Mouse (Mus musculus): ENCODE data around the gene Tmem211. TPM values are rescaled to one million over a fixed set of nuclear protein-coding genes. Genes with fewer than 3 reads are reported as not detected.
A peak's percentile ranks its signal among the peaks of the same experiment; 100 is the strongest.

The Tmem211 gene
- polyA plus RNA-seq (2012; rRNA removed), result 0.06 TPM in 1 of 2 replicates, not detected in the other

DNA sequence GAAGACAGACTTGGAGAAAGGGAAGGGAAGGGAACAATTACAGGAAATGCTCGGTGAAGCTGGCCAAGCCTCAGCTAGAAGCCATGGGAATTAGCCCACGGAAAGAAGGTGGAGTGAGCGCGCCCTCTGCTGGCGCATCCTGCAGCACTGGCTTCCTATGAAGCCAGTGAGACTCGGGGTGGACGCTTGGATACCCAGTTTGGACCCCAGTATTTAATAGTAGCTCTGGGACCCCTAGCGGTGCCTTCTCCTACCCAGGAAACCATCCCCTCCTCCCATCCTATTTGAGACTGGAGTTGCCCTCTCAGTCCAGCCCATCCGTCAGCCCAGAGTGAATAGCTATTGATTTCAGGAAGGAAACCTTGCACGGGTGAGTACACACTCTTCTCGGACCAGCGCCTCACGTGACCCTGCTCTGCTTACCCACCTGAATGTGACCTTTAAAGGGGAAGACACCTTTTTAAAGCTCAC is at the start of gene Tmem211:
TSS of gene Tmem211 (plus strand) at position 278 of the 471 bp plus-strand sequence.
- peak; percentile 69 for DNase-seq (ENCODE audit: low spot score)

GRCm38 (mm10) chr5:113179451-113179842 is 47.3 kb upstream of the Tmem211 start:
- DNase-seq (ENCODE audit: low spot score), result no peak

DNA sequence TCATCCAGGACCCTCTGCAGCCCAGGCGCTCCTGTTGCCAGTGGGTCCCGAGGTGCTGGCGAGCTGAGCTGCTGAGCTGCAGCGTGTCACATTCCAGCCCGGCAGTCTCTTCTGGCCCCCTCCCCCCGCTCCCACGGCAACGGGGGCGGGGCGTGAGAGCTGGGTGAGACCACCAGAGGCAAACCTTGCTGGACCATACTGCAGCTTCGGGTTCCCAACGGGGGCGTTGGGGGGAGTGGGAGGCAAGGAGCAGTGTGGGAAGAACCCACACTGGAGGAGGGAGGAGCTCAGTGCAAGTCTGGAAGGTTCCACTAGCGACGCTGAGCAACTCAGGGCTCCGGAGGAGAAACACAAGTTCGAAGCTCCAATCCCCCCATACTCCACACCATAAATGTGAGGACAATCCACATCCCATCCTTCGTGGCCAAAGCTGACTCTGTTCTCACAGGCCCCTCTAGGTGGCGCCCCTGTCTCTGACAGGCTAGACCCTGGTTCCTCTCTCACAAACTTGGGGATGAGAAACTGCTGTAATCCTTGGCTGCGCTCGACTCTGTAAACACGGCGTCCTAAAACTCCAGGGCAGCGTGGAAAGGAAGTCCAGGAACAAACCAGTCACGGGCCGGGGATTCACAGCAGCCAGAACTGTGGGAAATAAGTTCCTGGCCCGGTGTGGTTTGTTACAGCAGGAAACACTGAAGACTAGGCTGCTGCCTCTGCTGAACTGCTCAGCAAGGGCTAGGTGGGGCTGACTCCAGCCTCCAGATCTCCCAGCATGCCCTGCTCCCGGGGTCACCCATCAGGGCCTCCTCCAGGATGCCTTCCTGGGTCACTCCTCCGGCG is 46.6 kb upstream of the Tmem211 start:
- peak; percentile 79 for DNase-seq (ENCODE audit: low spot score)

- no peak for DNase-seq (ENCODE audit: low spot score)
Observed at GRCm38 (mm10) chr5:113180755-113181154, 46.0 kb upstream of the Tmem211 start.

GRCm38 (mm10) chr5:113181441-113181840 is 45.3 kb upstream of the Tmem211 start:
- no peak for DNase-seq (ENCODE audit: low spot score)

- no peak for DNase-seq (ENCODE audit: low spot score)
Observed at GRCm38 (mm10) chr5:113190558-113190957, 36.2 kb upstream of the Tmem211 start.

DNA sequence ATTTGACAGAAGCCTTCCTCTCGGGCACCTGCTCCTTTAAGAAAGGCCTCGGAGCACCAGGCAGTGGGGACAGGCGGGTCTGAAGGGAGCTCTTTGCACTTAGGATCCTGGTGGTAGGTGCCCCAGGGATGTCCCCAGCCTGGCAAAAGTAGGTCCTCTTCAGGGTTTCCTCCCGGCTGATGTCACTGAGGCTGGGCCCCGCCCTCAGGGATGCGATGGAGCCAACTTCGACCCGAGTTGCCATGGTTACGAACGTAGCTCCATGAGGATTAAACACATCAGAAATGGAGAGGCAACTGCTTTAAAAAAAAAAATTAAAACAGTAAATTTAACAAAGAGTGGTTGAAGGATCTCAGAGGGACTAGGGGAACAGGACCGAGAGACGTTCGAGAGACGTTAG is 34.8 kb upstream of the Tmem211 start:
- DNase-seq (ENCODE audit: low spot score), result no peak

GRCm38 (mm10) chr5:113193762-113194161 is 32.9 kb upstream of the Tmem211 start:
- DNase-seq (ENCODE audit: low spot score), result no peak

GRCm38 (mm10) chr5:113195451-113195850 is 31.3 kb upstream of the Tmem211 start:
- no peak for DNase-seq (ENCODE audit: low spot score)

DNA sequence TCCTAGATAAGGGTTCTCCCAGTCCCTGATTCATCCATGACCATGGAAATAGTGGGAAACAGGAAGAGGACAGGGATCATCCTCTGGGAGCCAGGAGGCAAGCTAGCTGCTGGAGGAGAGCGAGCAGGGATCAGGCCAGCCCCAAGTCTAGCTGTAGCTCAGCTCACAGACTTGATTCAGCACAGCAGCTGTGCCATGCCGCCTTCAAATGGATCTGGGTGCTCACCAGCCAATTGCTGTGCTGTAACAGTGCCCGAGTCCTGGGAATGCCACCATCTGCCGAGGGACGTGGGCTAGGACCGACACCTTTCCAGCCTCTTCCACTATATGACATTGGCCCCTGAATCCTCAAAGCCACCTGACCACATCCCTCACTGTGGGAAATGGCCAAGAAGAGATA is 30.8 kb upstream of the Tmem211 start:
- no peak for DNase-seq (ENCODE audit: low spot score)

DNA sequence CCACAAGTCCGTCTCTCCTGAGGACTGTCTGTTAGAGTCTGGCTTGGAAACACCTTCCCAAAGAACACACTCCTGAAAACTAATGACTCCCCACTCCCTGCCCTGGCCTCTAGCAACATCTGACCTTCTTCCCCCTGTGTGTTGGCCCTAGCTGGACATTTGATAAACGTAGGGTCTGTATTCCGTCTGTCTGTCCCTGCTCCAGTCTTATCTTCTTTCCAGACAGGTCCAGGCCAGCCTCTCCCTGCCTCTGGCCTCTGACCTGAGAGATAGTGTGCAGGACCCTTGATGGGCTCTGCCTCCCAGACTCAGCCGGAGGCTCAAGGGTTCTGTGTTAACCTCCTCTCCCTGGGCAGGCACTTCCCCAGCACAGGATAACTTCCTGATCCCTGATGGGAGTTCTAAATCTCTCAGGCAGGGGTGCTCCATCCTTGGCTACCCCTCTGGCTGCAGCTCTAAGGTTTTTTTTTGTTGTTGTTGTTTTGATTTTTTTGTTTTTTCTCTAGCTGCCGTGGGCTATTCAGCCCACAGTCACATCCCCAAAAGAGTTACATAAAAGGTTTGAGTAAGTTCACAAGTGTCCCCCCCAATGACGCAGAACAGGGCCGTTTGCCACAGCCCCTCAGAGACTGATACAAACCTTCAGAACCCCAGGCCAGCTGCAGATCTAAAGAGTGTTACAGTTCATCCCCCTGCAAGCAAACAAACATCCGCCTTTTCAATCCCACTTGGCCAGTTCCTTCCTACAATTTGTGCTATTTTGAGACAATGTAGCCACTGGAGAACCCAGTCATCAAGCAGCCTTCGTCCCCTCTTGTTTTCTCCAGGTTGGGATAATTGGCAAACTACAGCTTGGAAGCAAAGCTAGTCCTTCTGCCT is 29.6 kb upstream of the Tmem211 start:
- DNase-seq (ENCODE audit: low spot score), result no peak

GRCm38 (mm10) chr5:113199126-113199771 is 27.5 kb upstream of the Tmem211 start:
- DNase-seq (ENCODE audit: low spot score), result no peak

- no peak for DNase-seq (ENCODE audit: low spot score)
Observed at GRCm38 (mm10) chr5:113199772-113200134, 27.0 kb upstream of the Tmem211 start.

DNA sequence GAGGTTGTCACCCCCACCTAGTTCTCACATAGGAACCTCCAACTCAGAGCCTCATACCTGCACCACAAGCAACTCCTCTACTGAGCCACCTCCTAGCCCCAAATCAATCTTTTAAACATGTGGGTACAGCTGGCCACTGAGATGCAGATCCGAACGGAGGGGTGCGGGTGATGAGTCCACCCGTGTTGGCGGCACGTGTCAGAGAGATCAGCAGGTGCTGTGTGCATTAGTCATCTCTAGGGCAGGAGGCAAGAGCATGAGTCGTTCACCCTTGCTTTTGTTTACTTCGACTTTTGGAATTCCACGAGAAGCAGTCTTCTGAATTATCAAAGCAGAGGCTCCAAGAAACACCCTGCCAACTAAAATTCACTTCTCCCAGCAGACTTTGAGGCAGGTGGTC is 22.5 kb upstream of the Tmem211 start:
- DNase-seq (ENCODE audit: low spot score), result no peak

DNA sequence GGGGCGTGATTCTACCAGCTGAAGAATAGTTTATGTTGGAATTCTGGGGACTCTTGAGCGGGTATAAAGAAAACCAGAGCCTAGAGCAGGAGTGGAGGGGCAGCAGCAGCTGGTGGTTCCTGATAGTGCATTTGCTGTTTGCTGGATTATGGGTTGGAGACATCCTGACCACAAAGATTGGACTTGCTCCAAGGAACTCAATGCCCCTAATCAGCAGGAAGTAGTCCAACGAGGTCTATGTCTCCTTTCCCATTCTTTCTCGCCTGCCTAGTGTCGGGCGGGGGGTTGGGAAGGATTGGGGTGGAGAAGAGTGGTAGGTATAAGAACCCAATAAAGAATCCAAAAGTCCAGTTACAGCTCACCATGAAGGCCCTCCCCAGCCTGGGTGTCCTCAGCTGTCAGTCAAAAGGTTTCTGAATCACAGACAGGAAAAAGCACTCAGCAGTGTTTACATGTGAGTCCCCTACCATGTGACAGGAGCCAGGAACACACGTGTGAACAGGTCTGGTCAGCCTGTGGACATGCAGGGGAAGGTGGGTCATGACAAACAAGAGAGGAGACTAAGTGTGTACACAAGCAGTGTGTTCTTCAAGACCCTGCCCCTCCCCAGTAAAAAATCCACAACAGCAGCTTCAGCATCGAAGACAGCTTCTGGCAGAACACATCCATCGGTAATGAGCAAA is 19.9 kb upstream of the Tmem211 start:
- DNase-seq (ENCODE audit: low spot score), result no peak

GRCm38 (mm10) chr5:113208048-113208447 is 18.7 kb upstream of the Tmem211 start:
- DNase-seq (ENCODE audit: low spot score), result no peak

DNA sequence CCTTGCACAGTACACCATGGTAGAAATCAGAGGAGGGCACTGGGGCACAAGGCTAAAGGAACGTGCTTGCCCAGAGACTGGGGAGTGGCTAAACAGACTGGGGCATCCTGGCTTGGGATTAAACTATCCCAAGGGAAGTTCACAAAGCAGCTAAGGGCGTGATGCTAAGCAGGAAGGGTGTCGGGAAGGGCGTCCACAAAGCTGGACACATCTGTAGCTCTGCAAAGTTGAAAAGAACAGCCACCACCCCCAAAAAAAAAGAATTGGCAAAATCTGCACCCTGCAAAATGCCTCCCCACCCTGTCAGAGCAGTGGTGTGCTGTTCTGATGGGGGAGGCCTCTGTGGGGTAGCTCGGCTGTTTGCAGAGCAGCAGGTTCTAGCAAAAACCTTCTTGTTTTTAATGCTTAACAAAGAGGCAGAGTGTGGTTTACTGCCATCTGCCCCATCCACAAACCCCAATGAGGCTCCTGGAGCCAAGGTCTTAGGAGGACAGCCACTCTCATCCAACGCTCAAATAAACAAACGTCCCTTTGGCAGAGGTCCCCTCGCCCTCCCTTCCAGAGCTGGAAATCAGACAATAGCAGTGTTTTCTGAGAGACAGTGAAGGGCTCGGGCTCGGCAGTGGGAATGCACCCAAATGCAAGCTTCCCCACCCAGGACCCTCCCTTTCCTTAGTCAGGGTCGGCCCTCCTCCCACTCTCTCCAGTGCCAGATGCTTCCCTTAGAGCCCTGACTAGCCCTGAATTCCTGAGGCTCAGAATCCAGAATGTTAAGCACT is 17.9 kb upstream of the Tmem211 start:
- no peak for DNase-seq (ENCODE audit: low spot score)

GRCm38 (mm10) chr5:113209401-113209750 is 17.3 kb upstream of the Tmem211 start:
- no peak for DNase-seq (ENCODE audit: low spot score)

DNA sequence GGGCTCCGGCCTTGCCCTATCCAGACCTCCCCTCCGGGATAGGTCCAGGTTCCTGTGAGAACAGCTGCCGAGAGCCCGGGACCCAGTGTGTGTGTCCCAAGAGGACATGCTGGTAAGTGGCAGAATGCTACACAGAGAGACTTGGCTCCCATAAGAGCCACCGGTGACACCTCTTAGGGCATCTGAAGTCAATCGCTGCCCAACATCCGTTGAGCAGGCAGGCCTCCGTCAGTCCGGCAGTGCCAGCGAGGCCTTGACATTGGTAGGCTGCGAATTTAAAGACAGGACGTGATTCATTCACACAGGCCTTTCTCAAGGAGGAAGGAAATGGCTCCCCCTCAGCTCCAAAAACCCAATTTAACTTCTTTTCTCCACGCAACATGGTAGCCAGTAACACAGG is 16.8 kb upstream of the Tmem211 start:
- DNase-seq (ENCODE audit: low spot score), result no peak

DNA sequence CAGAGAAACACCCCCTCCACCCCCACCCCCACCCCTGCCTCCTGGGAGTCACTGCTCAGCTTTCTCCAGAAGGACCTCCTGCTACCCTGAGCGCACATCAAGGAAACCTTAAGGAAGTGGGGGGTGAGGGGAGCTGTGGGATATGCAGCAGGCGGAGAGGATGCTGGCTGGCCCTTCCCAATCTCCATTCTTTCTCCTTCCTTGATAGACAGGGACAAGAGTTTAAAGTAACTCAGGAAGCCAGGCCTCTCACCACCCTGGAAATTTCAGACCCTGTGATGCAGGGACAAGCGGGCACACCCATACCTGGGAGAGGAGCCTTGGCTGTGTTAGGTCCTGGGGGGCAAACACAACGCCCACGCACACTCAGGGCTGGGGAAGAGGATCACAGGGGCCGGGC is 16.4 kb upstream of the Tmem211 start:
- no peak for DNase-seq (ENCODE audit: low spot score)
